Comparison of ENCODE assay signal across 25 mouse cellular contexts in the genomic region with DNA sequence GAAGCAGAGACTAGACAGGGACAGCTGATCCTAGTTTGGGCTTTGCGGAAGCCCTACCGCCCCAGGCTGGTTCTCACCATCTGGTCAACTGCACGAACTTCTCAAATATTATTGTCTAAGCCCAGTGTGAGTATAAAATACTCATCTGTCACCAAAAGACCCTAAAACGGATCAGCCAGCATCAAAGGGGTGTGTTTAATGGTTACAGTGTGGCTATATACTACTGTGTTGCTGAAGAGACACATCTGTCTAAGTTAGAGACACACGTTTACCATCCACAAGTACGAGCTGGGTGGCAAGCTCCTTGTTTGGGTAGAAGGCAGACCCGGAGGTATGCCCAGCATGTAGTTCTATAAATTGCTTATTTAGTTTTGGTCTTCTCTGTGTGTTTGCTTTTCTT. TPM values are rescaled to one million over a fixed set of nuclear protein-coding genes. Genes with fewer than 3 reads are reported as not detected.
DNase-seq lines count a peak whose midpoint lies in the region; ATAC-seq and TF ChIP-seq lines count a peak whose summit lies in the region.
"Had no signal": no experiment of that assay in that cellular context is flagged by ENCODE, and none has a peak within 500 bp of the region (broad histone marks: within the 10 kb centered on the region; RNA-seq: fewer than 3 reads in every experiment).

No protein-coding gene starts in this region.

- H3K27ac ChIP-seq in intestine, embryonic 16.5 days (ENCODE audit: low read length) = peak overlapping the region; percentile 36; the same call in 1 of the 2 replicates
- no peak overlapping the region for H3K27ac ChIP-seq in intestine, embryonic 15.5 days
- H3K27ac ChIP-seq in liver, embryonic 13.5 days = peak overlapping the region; percentile 26; the same call in 1 of the 2 replicates
- no peak overlapping the region for H3K27ac ChIP-seq in liver, embryonic 11.5 days (ENCODE audit: low read depth, low read length)
- H3K27ac ChIP-seq in lung, embryonic 14.5 days (ENCODE audit: low read depth) = peak overlapping the region; percentile 39; the same call in 1 of the 2 replicates
- no peak overlapping the region for H3K27ac ChIP-seq in lung, postnatal 0 days (ENCODE audit: low read length)
- H3K27ac ChIP-seq in lung, embryonic 16.5 days (ENCODE audit: low read length) = no peak overlapping the region
- H3K27ac ChIP-seq: embryonic facial prominence, embryonic 10.5 days; embryonic facial prominence, embryonic 12.5 days; forebrain, embryonic 13.5 days had no signal

- H3K4me3 ChIP-seq in intestine, embryonic 16.5 days (ENCODE audit: low read length) = no peak overlapping the region
- H3K4me3 ChIP-seq in intestine, embryonic 15.5 days (replicated peaks) = no peak overlapping the region
- H3K4me3 ChIP-seq in liver, embryonic 13.5 days (replicated peaks) = no peak overlapping the region
- no peak overlapping the region for H3K4me3 ChIP-seq in liver, embryonic 11.5 days (ENCODE audit: low read depth, low read length)
- no peak overlapping the region for H3K4me3 ChIP-seq in lung, embryonic 14.5 days (ENCODE audit: low read depth, low read length)
- no peak overlapping the region for H3K4me3 ChIP-seq in lung, postnatal 0 days (ENCODE audit: low read depth, low read length)
- no peak overlapping the region for H3K4me3 ChIP-seq in lung, embryonic 16.5 days (ENCODE audit: low read length)
- H3K4me3 ChIP-seq in lung, adult 2 months (replicated peaks; ENCODE audit: extremely low read depth, low read depth, low read length) = no peak overlapping the region
- H3K4me3 ChIP-seq: embryonic facial prominence, embryonic 10.5 days; embryonic facial prominence, embryonic 12.5 days; forebrain, embryonic 13.5 days had no signal

- H3K4me1 ChIP-seq in intestine, embryonic 16.5 days (ENCODE audit: control insufficient read depth, insufficient read depth, low read length) = peaks cover 43% of the 10 kb centered on the region
- peaks cover 45% of the 10 kb centered on the region for H3K4me1 ChIP-seq in intestine, embryonic 15.5 days (replicated peaks)
- peaks cover 67% of the 10 kb centered on the region for H3K4me1 ChIP-seq in liver, embryonic 13.5 days (replicated peaks)
- H3K4me1 ChIP-seq in liver, embryonic 11.5 days (replicated peaks; ENCODE audit: control insufficient read depth, insufficient read depth, low read length) = peaks cover 30% of the 10 kb centered on the region
- peaks cover 47% of the 10 kb centered on the region for H3K4me1 ChIP-seq in lung, embryonic 14.5 days (ENCODE audit: insufficient read depth)
- H3K4me1 ChIP-seq in lung, postnatal 0 days (ENCODE audit: insufficient read depth, low read depth, low read length) = peaks cover 9% of the 10 kb centered on the region; the same call in 1 of the 2 replicates
- H3K4me1 ChIP-seq in lung, embryonic 16.5 days (replicated peaks; ENCODE audit: control insufficient read depth, insufficient read depth, low read length) = peaks cover 39% of the 10 kb centered on the region
- H3K4me1 ChIP-seq in lung, adult 2 months (ENCODE audit: control insufficient read depth, insufficient read depth, low read length) = peaks cover 13% of the 10 kb centered on the region

- no peaks in the 10 kb centered on the region for H3K36me3 ChIP-seq in intestine, embryonic 16.5 days (ENCODE audit: control insufficient read depth, insufficient read depth, low read length)
- H3K36me3 ChIP-seq in intestine, embryonic 15.5 days = no peaks in the 10 kb centered on the region
- H3K36me3 ChIP-seq in liver, embryonic 13.5 days = peaks cover 7% of the 10 kb centered on the region; the same call in 1 of the 2 replicates
- H3K36me3 ChIP-seq in liver, embryonic 11.5 days (ENCODE audit: control insufficient read depth, insufficient read depth, low read length) = no peaks in the 10 kb centered on the region
- H3K36me3 ChIP-seq in lung, embryonic 14.5 days (ENCODE audit: insufficient read depth) = 0 out of 2 replicates have a peak, but pooled peaks cover 8% of the 10 kb centered on the region
- no peaks in the 10 kb centered on the region for H3K36me3 ChIP-seq in lung, postnatal 0 days (ENCODE audit: insufficient read depth, low read length)
- no peaks in the 10 kb centered on the region for H3K36me3 ChIP-seq in lung, embryonic 16.5 days (ENCODE audit: control insufficient read depth, insufficient read depth, low read length)
- H3K36me3 ChIP-seq: embryonic facial prominence, embryonic 12.5 days; G1E had no signal

- no peak for TF ChIP-seq EP300 in lung, postnatal 0 days (IDR thresholded peaks at IDR 0.05)

- DNase-seq in liver, embryonic 13.5 days = no peak
- no peak for DNase-seq in liver, embryonic 11.5 days (ENCODE audit: low spot score)
- peak; percentile 75 for DNase-seq in lung, embryonic 14.5 days
- no peak for DNase-seq in lung, postnatal 0 days (ENCODE audit: low spot score)
- DNase-seq in lung, adult 2 months = no peak
- DNase-seq: adrenal gland, adult 8-10 months; adrenal gland, postnatal 14 days; adrenal gland, postnatal 36 days; B cell, adult 2 months; cerebellum, adult 11-12 months; cerebellum, adult 2 months; cerebellum, adult 9-10 months; cerebellum, postnatal 10 days; cerebellum, postnatal 25 days had no signal

- no peak for ATAC-seq in intestine, embryonic 16.5 days
- no peak for ATAC-seq in intestine, embryonic 15.5 days
- no peak for ATAC-seq in liver, embryonic 13.5 days (ENCODE audit: low read depth)
- no peak for ATAC-seq in liver, embryonic 11.5 days (replicated peaks; ENCODE audit: low FRiP score)
- ATAC-seq in lung, embryonic 14.5 days (ENCODE audit: insufficient read depth) = peak; percentile 66
- no peak for ATAC-seq in lung, postnatal 0 days
- ATAC-seq in lung, embryonic 16.5 days (ENCODE audit: low read depth) = 0 out of 2 replicates have a peak, but pooled peaks have one; percentile 26
- ATAC-seq: activated CD4-positive, CD25-positive, alpha-beta regulatory T cell, adult 4 months; CD4-positive, CD25-positive, alpha-beta regulatory T cell, adult 4 months; forebrain, embryonic 13.5 days; Patski had no signal

- H3K27me3 ChIP-seq in intestine, embryonic 16.5 days (replicated peaks; ENCODE audit: control insufficient read depth, insufficient read depth, low read length) = no peaks in the 10 kb centered on the region
- no peaks in the 10 kb centered on the region for H3K27me3 ChIP-seq in intestine, embryonic 15.5 days (replicated peaks)
- H3K27me3 ChIP-seq in liver, embryonic 13.5 days = no peaks in the 10 kb centered on the region
- no peaks in the 10 kb centered on the region for H3K27me3 ChIP-seq in liver, embryonic 11.5 days (replicated peaks; ENCODE audit: control insufficient read depth, insufficient read depth, low read length)
- no peaks in the 10 kb centered on the region for H3K27me3 ChIP-seq in lung, embryonic 14.5 days (ENCODE audit: insufficient read depth, low read length)
- H3K27me3 ChIP-seq in lung, postnatal 0 days (replicated peaks; ENCODE audit: insufficient read depth, low read length) = no peaks in the 10 kb centered on the region
- no peaks in the 10 kb centered on the region for H3K27me3 ChIP-seq in lung, embryonic 16.5 days (ENCODE audit: control insufficient read depth, insufficient read depth, low read depth, low read length)
- H3K27me3 ChIP-seq: CH12.LX; embryonic facial prominence, embryonic 12.5 days; forebrain, embryonic 13.5 days; Patski had no signal

- H3K9me3 ChIP-seq in intestine, embryonic 16.5 days (ENCODE audit: control insufficient read depth, low read length) = no peaks in the 10 kb centered on the region
- no peaks in the 10 kb centered on the region for H3K9me3 ChIP-seq in intestine, embryonic 15.5 days
- no peaks in the 10 kb centered on the region for H3K9me3 ChIP-seq in liver, embryonic 13.5 days (replicated peaks)
- H3K9me3 ChIP-seq in liver, embryonic 11.5 days (ENCODE audit: control insufficient read depth, low read length) = no peaks in the 10 kb centered on the region
- H3K9me3 ChIP-seq in lung, embryonic 14.5 days (ENCODE audit: low read depth, low read length) = no peaks in the 10 kb centered on the region
- H3K9me3 ChIP-seq in lung, postnatal 0 days (ENCODE audit: low read length) = no peaks in the 10 kb centered on the region
- no peaks in the 10 kb centered on the region for H3K9me3 ChIP-seq in lung, embryonic 16.5 days (ENCODE audit: control insufficient read depth, low read length)
- H3K9me3 ChIP-seq: embryonic facial prominence, embryonic 10.5 days; embryonic facial prominence, embryonic 12.5 days; forebrain, embryonic 13.5 days; G1E had no signal

- no peak for TF ChIP-seq POLR2A in lung, adult 2 months (IDR thresholded peaks at IDR 0.05; ENCODE audit: borderline replicate concordance, extremely low read depth, low read depth, low read length)

- WGBS in intestine, embryonic 16.5 days = 55% methylated on average over 7 of the region's 7 CpGs
- 53% methylated on average over 7 of the region's 7 CpGs for WGBS in intestine, embryonic 15.5 days
- 86% methylated on average over 7 of the region's 7 CpGs for WGBS in liver, embryonic 13.5 days (ENCODE audit: insufficient replicate concordance)
- 85% methylated on average over 7 of the region's 7 CpGs for WGBS in liver, embryonic 11.5 days
- 35% methylated on average over 7 of the region's 7 CpGs for WGBS in lung, embryonic 14.5 days
- WGBS in lung, postnatal 0 days = 60% methylated on average over 7 of the region's 7 CpGs
- 60% methylated on average over 7 of the region's 7 CpGs for WGBS in lung, embryonic 16.5 days
- 78% methylated on average over 7 of the region's 7 CpGs for WGBS in lung, adult 2 months

- no peak overlapping the region for H3K9ac ChIP-seq in intestine, embryonic 16.5 days (ENCODE audit: low read depth, low read length)
- H3K9ac ChIP-seq in intestine, embryonic 15.5 days = no peak overlapping the region
- no peak overlapping the region for H3K9ac ChIP-seq in liver, embryonic 13.5 days
- no peak overlapping the region for H3K9ac ChIP-seq in liver, embryonic 11.5 days (ENCODE audit: low read depth, low read length)
- H3K9ac ChIP-seq in lung, embryonic 14.5 days = no peak overlapping the region
- no peak overlapping the region for H3K9ac ChIP-seq in lung, postnatal 0 days (replicated peaks; ENCODE audit: low read depth)
- no peak overlapping the region for H3K9ac ChIP-seq in lung, embryonic 16.5 days (ENCODE audit: low read length)
- H3K9ac ChIP-seq: embryonic facial prominence, embryonic 12.5 days; forebrain, embryonic 13.5 days had no signal

- no peak for TF ChIP-seq CTCF in lung, embryonic 14.5 days (IDR thresholded peaks at IDR 0.05; ENCODE audit: low read depth)
- no peak for TF ChIP-seq CTCF in lung, postnatal 0 days (IDR thresholded peaks at IDR 0.05)
- no peak for TF ChIP-seq CTCF in lung, adult 2 months (IDR thresholded peaks at IDR 0.05; ENCODE audit: insufficient read depth, low read length)

- no peak overlapping the region for H3K4me2 ChIP-seq in intestine, embryonic 16.5 days (ENCODE audit: low read depth, low read length)
- no peak overlapping the region for H3K4me2 ChIP-seq in intestine, embryonic 15.5 days (replicated peaks)
- H3K4me2 ChIP-seq in liver, embryonic 13.5 days = no peak overlapping the region
- no peak overlapping the region for H3K4me2 ChIP-seq in liver, embryonic 11.5 days
- H3K4me2 ChIP-seq in lung, embryonic 14.5 days = no peak overlapping the region
- H3K4me2 ChIP-seq in lung, postnatal 0 days (replicated peaks; ENCODE audit: low read depth, low read length) = no peak overlapping the region
- H3K4me2 ChIP-seq in lung, embryonic 16.5 days (ENCODE audit: low read depth, low read length) = no peak overlapping the region
- H3K4me2 ChIP-seq: embryonic facial prominence, embryonic 12.5 days; forebrain, embryonic 13.5 days had no signal

RNA-seq across cellular contexts. Expression of a gene that starts 40.6 kb away (rescaled TPM):
- polyA plus RNA-seq in intestine, embryonic 16.5 days (2015; fragmentation: Nextera tagmentation; extraction: Ambion mirVana) = 3.0 and 3.6 TPM in 2 replicates
- polyA plus RNA-seq in intestine, embryonic 15.5 days (2015; fragmentation: Nextera tagmentation; extraction: Ambion mirVana) = 4.8 and 5.0 TPM in 2 replicates
- 0.54 and 0.62 TPM in 2 replicates for polyA plus RNA-seq in liver, embryonic 13.5 days (2015; fragmentation: Nextera tagmentation; extraction: Ambion mirVana)
- 2.9 and 3.6 TPM in 2 replicates for polyA plus RNA-seq in liver, embryonic 11.5 days (2014; fragmentation: Nextera tagmentation; extraction: Ambion mirVana)
- polyA plus RNA-seq in lung, embryonic 14.5 days (2014; fragmentation: Nextera tagmentation; extraction: Ambion mirVana) = 10.2 and 12.0 TPM in 2 replicates
- polyA plus RNA-seq in lung, postnatal 0 days (2015; fragmentation: Nextera tagmentation; extraction: Ambion mirVana) = 5.6 and 6.4 TPM in 2 replicates
- polyA plus RNA-seq in lung, embryonic 16.5 days (2015; fragmentation: Nextera tagmentation; extraction: Ambion mirVana) = 6.1 and 6.6 TPM in 2 replicates
- 36.9 and 40.9 TPM in 2 replicates for polyA plus RNA-seq in lung, adult 2 months (2012; rRNA removed)
- polyA plus RNA-seq: G1E had no signal

Comparison
In these comparisons a context has a peak if more than half of its experiments do, and no peak if none do; other contexts are left out.
1. ATAC-seq: peak in lung, embryonic 14.5 days (single experiment) and lung, embryonic 16.5 days (single experiment); none in intestine, embryonic 16.5 days (single experiment), intestine, embryonic 15.5 days (single experiment), liver, embryonic 13.5 days (single experiment), liver, embryonic 11.5 days (single experiment) and lung, postnatal 0 days (single experiment).
2. H3K27ac ChIP-seq: peak in intestine, embryonic 16.5 days (single experiment), liver, embryonic 13.5 days (single experiment) and lung, embryonic 14.5 days (single experiment); none in intestine, embryonic 15.5 days (single experiment), liver, embryonic 11.5 days (single experiment), lung, postnatal 0 days (single experiment) and lung, embryonic 16.5 days (single experiment).